Mouse (Mus musculus) thymus, postnatal 0 days (tissue): ENCODE results near the gene Fam192a. TPM values are rescaled to one million over a fixed set of nuclear protein-coding genes. Genes with fewer than 3 reads are reported as not detected.

Experiments used
- DNase-seq: peaks from one replicate; pipeline ENCODE4 v3.0.0-alpha.2; 2015; ENCODE audit warnings: low spot score
- polyA plus RNA-seq: library from polyadenylated mRNA; unstranded; fragments of >200 nt; fragmentation: Nextera tagmentation; extraction: Ambion mirVana; gene quantifications from 2 replicates; pipeline ENCODE4 v1.2.1, GENCODE M21; 2015

Gene Fam192a
- 82.5 and 85.3 TPM in 2 replicates for polyA plus RNA-seq

GRCm38 (mm10) chr8:94601607-94602385, at the start of gene Fam192a, which contains the start of gene Rspry1:
Fam192a (minus strand) TSS chr8:94601997.
Rspry1 (plus strand) TSS chr8:94601937.
- peak; percentile 100 for DNase-seq

- DNase-seq: no peak
Observed at GRCm38 (mm10) chr8:94649496-94649895, 47.7 kb upstream of the Fam192a start.

- DNase-seq: no peak
Observed at GRCm38 (mm10) chr8:94646165-94646564, 44.4 kb upstream of the Fam192a start.

- DNase-seq: no peak
Observed at GRCm38 (mm10) chr8:94645202-94645601, 43.4 kb upstream of the Fam192a start.

- no peak for DNase-seq
Observed at GRCm38 (mm10) chr8:94641938-94642337, 40.1 kb upstream of the Fam192a start.

GRCm38 (mm10) chr8:94641183-94641582, 39.4 kb upstream of the Fam192a start:
- DNase-seq: no peak

GRCm38 (mm10) chr8:94634211-94634610, 32.4 kb upstream of the Fam192a start:
- DNase-seq: peak; percentile 80

- DNase-seq: peak; percentile 3
Observed at GRCm38 (mm10) chr8:94633564-94634194, 31.9 kb upstream of the Fam192a start.

- DNase-seq: no peak
Observed at GRCm38 (mm10) chr8:94624885-94625284, 23.1 kb upstream of the Fam192a start.

- DNase-seq: no peak
Observed at GRCm38 (mm10) chr8:94607064-94607463, 5.3 kb upstream of the Fam192a start.

- DNase-seq: no peak
Observed at GRCm38 (mm10) chr8:94604030-94604429, 2.2 kb upstream of the Fam192a start.

- peak; percentile 45 for DNase-seq
Observed at GRCm38 (mm10) chr8:94602471-94603131, 804 bp upstream of the Fam192a start.

GRCm38 (mm10) chr8:94601034-94601606, 677 bp downstream of the Fam192a start:
- no peak for DNase-seq

- DNase-seq: no peak
Observed at GRCm38 (mm10) chr8:94600478-94600877, 1.3 kb downstream of the Fam192a start.

GRCm38 (mm10) chr8:94594211-94594610, 7.6 kb downstream of the Fam192a start:
- no peak for DNase-seq

GRCm38 (mm10) chr8:94591691-94592090, 10.1 kb downstream of the Fam192a start:
- DNase-seq: no peak

GRCm38 (mm10) chr8:94584238-94584817, 17.5 kb downstream of the Fam192a start:
- DNase-seq: peak; percentile 24

GRCm38 (mm10) chr8:94582569-94582968, 19.2 kb downstream of the Fam192a start:
- no peak for DNase-seq

GRCm38 (mm10) chr8:94581820-94582483, 19.8 kb downstream of the Fam192a start:
- DNase-seq: no peak

- DNase-seq: no peak
Observed at GRCm38 (mm10) chr8:94575148-94575547, 26.6 kb downstream of the Fam192a start.
